Mouse (Mus musculus) heart, postnatal 0 days (tissue): ENCODE results near the gene Fam129a.

Experiments
- CTCF ChIP-seq: IDR thresholded peaks from 2 replicates; pipeline ENCODE4 v1.5.1; 2016; ENCODE audit warnings: antibody characterized with exemption, control low read depth, low read depth
- EP300 ChIP-seq: IDR thresholded peaks from 2 replicates; pipeline ENCODE4 v1.6.1; 2016; ENCODE audit warnings: antibody characterized with exemption, low read depth

GRCm38 (mm10) chr1:151723771-151724170, 152.8 kb downstream of the Fam129a start:
- TF ChIP-seq CTCF (no peak), EP300 (no peak)
